Mouse (Mus musculus) bone marrow, adult 2 months (tissue): ENCODE measurements around the gene Shld2. TPM values are rescaled to one million over a fixed set of nuclear protein-coding genes. Genes with fewer than 3 reads are reported as not detected.
A peak's percentile ranks its signal among the peaks of the same experiment; 100 is the strongest.

Source experiments
- H3K27ac ChIP-seq: fragments of 200-500 bp; 2 replicates; pipeline ENCODE4 v1.5.1; 2012; ENCODE audit warnings: low read depth, mild to moderate bottlenecking, control low read depth, inconsistent platforms, low read length; ENCODE audit not compliant: control insufficient read depth, poor library complexity, insufficient read depth
- H3K4me1 ChIP-seq: fragments of 200-500 bp; 2 replicates; pipeline ENCODE4 v1.6.1; 2011; ENCODE audit warnings: low read length; ENCODE audit not compliant: control insufficient read depth, insufficient read depth
- H3K4me3 ChIP-seq: fragments of 200-500 bp; replicated peaks from 2 replicates; pipeline ENCODE3; 2011; ENCODE audit warnings: mild to moderate bottlenecking, low read depth, low read length, control low read depth; ENCODE audit not compliant: control insufficient read depth
- CTCF ChIP-seq: fragments of 200-500 bp; IDR thresholded peaks from 2 replicates; pipeline ENCODE4 v1.5.1; 2011; ENCODE audit warnings: low read length, control low read depth; ENCODE audit not compliant: control insufficient read depth, insufficient read depth
- POLR2A ChIP-seq: fragments of 200-500 bp; IDR thresholded peaks from 2 replicates; pipeline ENCODE4 v1.6.1; 2011; ENCODE audit warnings: low read depth, mild to moderate bottlenecking, control low read depth, low read length, borderline replicate concordance; ENCODE audit not compliant: control insufficient read depth
- WGBS: fragments of 180-500 bp; shearing (Covaris S2); methylation state at CpG from one replicate; pipeline ENCODE4 v1.1.7; 2018; 5-methylcytosine and 5-hydroxymethylcytosine counted together
- polyA plus RNA-seq: library from polyadenylated mRNA; stranded (reverse); fragments of >200 nt; gene quantifications from 2 replicates; pipeline ENCODE4 v1.2.4, GENCODE M21; 2011; ENCODE audit warnings: low replicate concordance; ENCODE audit not compliant: missing spikeins, insufficient read depth, insufficient read length

Shld2 gene
- polyA plus RNA-seq: 0.45 and 1.5 TPM in 2 replicates

DNA sequence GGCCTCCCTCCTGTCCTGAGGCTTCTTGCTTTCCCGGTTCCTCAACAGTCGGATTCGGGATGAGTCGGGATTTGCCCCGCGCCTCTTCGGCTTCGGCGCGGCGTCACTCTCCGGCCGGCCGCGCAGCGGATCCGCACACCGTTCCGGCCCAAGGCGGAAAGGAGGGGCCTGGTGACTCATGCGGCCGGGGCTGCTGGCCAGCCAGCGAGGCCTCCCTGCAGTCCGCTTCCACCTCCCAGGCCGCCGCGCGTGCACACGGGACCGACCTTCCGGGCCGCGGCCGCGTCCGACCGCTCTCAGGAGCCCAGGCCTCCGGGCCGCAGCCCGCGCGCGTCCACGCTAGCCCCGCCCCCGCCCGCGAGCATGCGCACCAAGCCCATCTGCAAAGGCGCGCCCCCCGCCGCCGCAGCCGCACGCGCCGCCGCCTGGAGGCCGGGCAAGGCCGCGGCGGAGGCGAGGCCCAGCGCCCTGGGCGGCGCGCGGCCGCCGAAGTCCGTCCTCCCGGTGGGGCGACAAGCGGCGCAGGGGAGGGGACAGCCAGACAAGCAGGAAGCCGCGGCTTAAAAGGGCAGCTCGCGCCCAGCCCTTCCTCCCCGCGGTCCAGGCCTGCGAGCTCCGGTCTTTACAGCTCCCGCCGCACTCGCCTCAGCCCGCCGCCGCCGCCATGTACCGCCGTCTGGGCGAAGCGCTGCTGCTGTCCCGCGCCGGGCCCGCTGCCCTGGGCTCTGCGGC, at the start of gene Shld2, which contains the start of gene Glud1:
Gene Shld2 (minus strand): TSS at position 260 of the 732 bp plus-strand sequence.
Gene Glud1 (plus strand): TSS at position 494 of the 732 bp plus-strand sequence.
- Histone ChIP-seq H3K4me3 (peak within 1 kb of the TSS; percentile 90), H3K27ac (peak within 1 kb of the TSS; percentile 98), H3K4me1 (peaks cover 2% of the 10 kb centered on the region)
- under 1% methylated on average over 97 of the region's 100 CpGs for WGBS
- TF ChIP-seq CTCF (no peak), POLR2A (peak; percentile 72; the same call in 1 of the 2 replicates)

DNA sequence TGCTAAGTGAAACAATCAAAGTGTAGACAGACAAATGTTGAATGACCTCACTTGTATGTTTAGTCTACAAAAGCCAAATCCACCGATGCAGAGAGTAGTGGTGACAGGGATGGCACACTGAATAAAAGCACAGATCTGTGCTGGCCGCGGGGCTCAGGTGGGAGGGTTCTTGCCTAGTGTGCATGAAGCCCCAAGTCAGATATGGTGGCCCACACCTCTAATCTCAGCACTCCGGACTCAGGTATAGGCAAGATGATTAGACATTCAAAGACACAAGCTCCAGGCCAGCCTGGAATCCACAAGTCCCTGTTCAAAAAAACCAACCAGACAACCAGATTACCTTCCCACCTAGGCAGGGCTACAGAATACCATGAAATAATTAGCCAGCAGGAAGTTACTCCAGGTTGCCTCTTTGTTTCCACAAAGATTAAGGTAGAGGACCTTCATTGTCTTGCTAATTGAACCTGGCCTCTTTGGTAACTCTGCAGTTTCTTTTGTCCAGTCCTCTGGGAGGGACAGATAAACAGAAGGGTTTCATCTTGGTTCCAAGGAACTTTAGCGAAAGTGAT, 49.5 kb upstream of the Shld2 start:
- no peaks in the 10 kb centered on the region for H3K4me1 ChIP-seq
- no peak overlapping the region for H3K27ac ChIP-seq
- no peak overlapping the region for H3K4me3 ChIP-seq
- 64% methylated on average over 5 of the region's 5 CpGs for WGBS
- no peak for TF ChIP-seq POLR2A
- no peak for TF ChIP-seq CTCF

DNA sequence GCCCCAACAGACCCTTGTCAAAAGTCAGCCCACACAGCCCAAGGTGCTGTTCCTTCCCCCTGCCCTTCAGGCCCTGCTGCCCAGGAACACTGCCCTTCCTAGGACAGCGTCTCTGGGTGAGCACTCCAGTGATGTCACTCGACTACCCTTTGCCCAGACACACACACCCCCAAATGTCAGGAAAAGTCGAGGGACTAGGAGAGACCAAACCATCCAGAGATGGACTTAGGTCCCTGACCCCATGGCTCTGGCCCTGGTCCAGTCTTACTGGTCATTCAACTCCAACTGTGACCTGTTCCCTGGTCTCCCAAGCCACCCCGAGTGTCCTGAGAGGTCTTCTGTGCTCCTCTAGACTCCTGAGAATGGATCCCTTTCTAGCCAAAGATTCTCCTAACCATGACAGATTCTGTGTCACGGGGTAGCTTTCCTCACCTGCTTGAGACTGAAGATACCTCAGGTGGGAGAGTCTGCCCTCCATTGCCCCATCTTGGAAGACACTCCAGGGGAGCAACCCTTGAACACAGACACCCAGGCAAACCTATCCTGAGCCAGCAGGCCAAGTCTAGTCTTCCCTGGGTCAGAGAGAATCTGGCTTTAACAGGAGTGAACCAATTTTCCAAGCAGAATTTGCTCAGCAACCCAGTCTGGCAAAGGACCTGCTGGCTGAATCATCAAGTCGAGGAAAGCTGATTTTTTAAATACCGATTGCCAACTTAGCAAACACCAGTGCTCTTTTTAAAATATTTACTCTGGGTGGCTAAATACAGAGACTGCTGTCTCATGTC, 47.6 kb upstream of the Shld2 start:
- no peak overlapping the region for H3K27ac ChIP-seq
- TF ChIP-seq CTCF (no peak), POLR2A (no peak)
- H3K4me3 ChIP-seq: no peak overlapping the region
- 66% methylated on average over 7 of the region's 7 CpGs for WGBS
- H3K4me1 ChIP-seq: no peaks in the 10 kb centered on the region

DNA sequence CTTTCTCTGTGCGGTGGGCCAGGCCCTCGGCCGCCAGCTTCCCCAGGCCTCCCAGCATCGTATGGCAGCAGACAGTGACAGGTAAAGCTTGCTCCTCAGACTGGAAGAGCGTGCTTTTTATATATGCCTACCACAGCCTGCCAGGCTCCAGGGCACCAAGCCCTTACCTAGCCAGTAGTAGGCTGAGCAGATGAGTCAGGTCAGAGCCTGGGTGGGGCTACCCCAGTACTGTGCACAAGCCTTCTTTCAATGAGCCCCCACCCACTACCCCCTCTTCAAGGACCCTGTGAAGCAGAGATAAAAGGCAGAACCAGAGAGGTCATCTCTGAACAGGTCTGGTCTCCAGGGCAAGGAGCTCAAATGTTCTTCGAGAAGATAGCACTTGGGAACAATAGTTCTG, 45.0 kb upstream of the Shld2 start, which contains the start of gene Fam25c:
Gene Fam25c (minus strand): TSS at position 133 of the 400 bp plus-strand sequence.
- H3K4me3 ChIP-seq: no peak within 1 kb of the TSS
- H3K4me1 ChIP-seq: no peaks in the 10 kb centered on the region
- WGBS: 76% methylated on average over 6 of the region's 6 CpGs
- no peak within 1 kb of the TSS; the same call in 1 of the 2 replicates for H3K27ac ChIP-seq
- no peak for TF ChIP-seq POLR2A
- no peak for TF ChIP-seq CTCF

DNA sequence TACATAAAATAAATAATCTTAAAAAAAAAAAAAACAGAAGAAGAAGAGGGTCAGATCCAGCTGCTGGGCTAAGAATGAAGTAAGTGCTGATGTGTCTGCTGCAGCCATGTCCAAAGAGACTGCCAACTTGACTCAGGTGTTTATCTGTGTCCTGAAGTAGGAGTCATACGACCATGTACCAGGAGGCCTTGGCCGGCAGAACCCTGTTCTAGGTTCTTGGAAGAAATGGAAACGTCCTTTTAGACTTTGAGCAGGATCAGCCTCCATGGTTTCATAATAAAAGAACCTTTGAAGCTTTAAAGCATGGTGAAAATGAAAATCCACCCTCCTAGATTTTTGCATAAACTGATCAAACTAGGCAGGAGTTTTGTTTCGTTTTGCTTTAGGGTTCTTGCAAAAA, 44.2 kb upstream of the Shld2 start:
- 75% methylated on average over 4 of the region's 4 CpGs for WGBS

DNA sequence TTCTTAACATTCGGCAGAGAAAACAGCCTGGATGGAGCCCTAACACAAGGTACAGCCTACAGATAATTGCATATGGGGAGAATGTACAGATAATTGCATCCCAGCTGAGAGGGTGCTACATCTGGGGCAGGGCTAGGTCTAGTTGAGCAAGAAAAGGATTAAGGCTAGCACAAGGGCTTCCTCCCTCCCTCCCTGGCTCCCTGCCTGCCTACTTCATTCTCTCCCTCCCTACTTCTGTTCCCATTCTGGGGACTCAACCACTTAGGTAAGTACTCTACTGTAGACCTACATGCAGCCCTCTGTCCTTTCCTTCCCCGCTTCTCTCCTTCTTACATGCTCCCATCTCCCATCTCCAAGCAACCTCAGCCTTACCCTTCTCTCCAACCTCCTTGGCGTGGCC, 43.0 kb upstream of the Shld2 start:
- Histone ChIP-seq H3K4me3 (no peak overlapping the region), H3K4me1 (no peaks in the 10 kb centered on the region), H3K27ac (no peak overlapping the region)
- 86% methylated on average over 3 of the region's 3 CpGs for WGBS
- TF ChIP-seq POLR2A (no peak), CTCF (no peak)

More for the DNA sequence above, 44.2 kb upstream of the Shld2 start:
- Histone ChIP-seq H3K4me1 (no peaks in the 10 kb centered on the region), H3K4me3 (no peak overlapping the region), H3K27ac (no peak overlapping the region)
- TF ChIP-seq CTCF (no peak), POLR2A (no peak)

DNA sequence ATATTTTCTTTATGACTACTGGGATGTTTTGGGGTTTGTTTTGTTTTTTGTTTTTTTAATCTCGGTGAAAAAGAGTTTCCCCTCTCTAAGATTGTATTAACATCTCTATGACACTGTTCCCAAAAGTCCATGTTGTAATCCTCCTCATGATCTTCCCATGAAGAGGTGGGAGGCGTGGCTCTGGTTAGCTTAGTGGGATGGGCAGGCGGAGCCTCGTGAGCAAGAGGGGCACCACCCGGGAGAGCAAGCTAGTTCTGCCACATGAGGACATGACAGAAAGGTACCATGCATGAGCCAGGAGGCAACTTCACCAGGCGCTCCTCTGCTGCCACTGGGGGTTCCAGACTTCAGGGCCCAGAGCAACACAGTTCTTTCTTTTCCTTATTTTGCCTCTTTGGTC, 42.2 kb upstream of the Shld2 start:
- TF ChIP-seq POLR2A: no peak
- no peak for TF ChIP-seq CTCF
- H3K27ac ChIP-seq: no peak overlapping the region
- no peaks in the 10 kb centered on the region for H3K4me1 ChIP-seq
- no peak overlapping the region for H3K4me3 ChIP-seq
- WGBS: 59% methylated on average over 6 of the region's 6 CpGs

DNA sequence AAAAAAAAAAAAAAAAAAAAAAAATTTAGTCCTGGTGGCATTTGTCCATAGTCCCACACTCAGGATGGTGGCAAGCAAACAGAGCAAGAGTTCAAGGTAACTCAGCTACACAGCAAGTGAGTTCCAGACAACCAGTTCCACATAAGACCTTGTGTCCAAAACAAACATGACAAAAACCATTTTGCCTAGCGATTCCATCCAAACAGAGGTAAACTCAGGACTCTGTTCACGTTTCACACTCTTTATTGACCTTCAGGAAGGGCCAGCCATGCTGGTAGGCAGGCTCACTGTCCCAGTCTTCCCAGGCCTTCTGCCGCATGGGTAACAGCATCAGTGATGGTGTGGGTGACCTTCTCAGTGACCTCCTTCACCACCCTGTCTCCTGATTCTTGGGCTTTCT, 41.4 kb upstream of the Shld2 start:
- 82% methylated on average over 3 of the region's 3 CpGs for WGBS
- H3K27ac ChIP-seq: no peak overlapping the region
- TF ChIP-seq CTCF (no peak), POLR2A (no peak)
- H3K4me3 ChIP-seq: no peak overlapping the region
- H3K4me1 ChIP-seq: no peaks in the 10 kb centered on the region
